Mouse (Mus musculus): ENCODE results near the gene Fam89b. TPM values are rescaled to one million over a fixed set of nuclear protein-coding genes. Genes with fewer than 3 reads are reported as not detected.

The Fam89b gene
- total RNA-seq, 1 experiment, result 16.4 TPM

- H3K36me3 ChIP-seq (ENCODE audit: control insufficient read depth, insufficient read depth, low read length, poor library complexity, severe bottlenecking), result peaks cover 3% of the 10 kb centered on the region; the same call in 1 of the 2 replicates
- no peaks in the 10 kb centered on the region for H3K9me3 ChIP-seq (ENCODE audit: control insufficient read depth, insufficient read depth, low read depth, low read length)
- peaks cover 2 to 7% of the 10 kb centered on the region in 2 experiments; a peak in 2 of 4 replicates for H3K4me1 ChIP-seq (ENCODE audit: control insufficient read depth in 2 of 2, insufficient read depth in 2 of 2, low read length in 2 of 2, poor library complexity in 1 of 2)
- DNase-seq (ENCODE audit: low read depth, low spot score), result no peak
- no peak overlapping the region for H3K9ac ChIP-seq (ENCODE audit: insufficient read depth, low read depth, low read length, poor library complexity, severe bottlenecking)
- no peak overlapping the region for H3K27ac ChIP-seq (ENCODE audit: insufficient read depth, low read depth, low read length, poor library complexity, severe bottlenecking)
- in situ Hi-C loops (cut with MboI; ENCODE audit: low sequenced_read_pairs in 2 of 2, unreplicated experiment in 2 of 2), result no loop called here
- no peak overlapping the region for H3K4me3 ChIP-seq (ENCODE audit: insufficient read depth in 1 of 2, low read depth in 1 of 2, low read length in 2 of 2, poor library complexity in 1 of 2, severe bottlenecking in 1 of 2)
- no peak for TF ChIP-seq ZNF384 (IDR thresholded peaks at IDR 0.05; ENCODE audit: low read depth, low read length)
- no peak for TF ChIP-seq CHD2 (IDR thresholded peaks at IDR 0.05; ENCODE audit: low read depth, low read length)
- no peak for TF ChIP-seq MAFK (IDR thresholded peaks at IDR 0.05; ENCODE audit: insufficient read depth, low read depth, low read length)
- TF ChIP-seq HCFC1 (IDR thresholded peaks at IDR 0.05; ENCODE audit: borderline replicate concordance, insufficient read depth, low read length), result no peak
- no peak for TF ChIP-seq ZC3H11A (IDR thresholded peaks at IDR 0.05; ENCODE audit: borderline replicate concordance, low read depth, low read length)
These were observed 12.5 kb downstream of the Fam89b start for GRCm38 (mm10) chr19:5716955-5717354.

- no peak for DNase-seq (ENCODE audit: low read depth, low spot score)
- in situ Hi-C loops (cut with MboI; ENCODE audit: low sequenced_read_pairs in 2 of 2, unreplicated experiment in 2 of 2), result no loop called here
- TF ChIP-seq MAFK (IDR thresholded peaks at IDR 0.05; ENCODE audit: insufficient read depth, low read depth, low read length) (no peak), CHD2 (IDR thresholded peaks at IDR 0.05; ENCODE audit: low read depth, low read length) (no peak), HCFC1 (IDR thresholded peaks at IDR 0.05; ENCODE audit: borderline replicate concordance, insufficient read depth, low read length) (no peak), ZC3H11A (IDR thresholded peaks at IDR 0.05; ENCODE audit: borderline replicate concordance, low read depth, low read length) (no peak), ZNF384 (IDR thresholded peaks at IDR 0.05; ENCODE audit: low read depth, low read length) (no peak)
- Histone ChIP-seq H3K4me3 (ENCODE audit: insufficient read depth in 1 of 2, low read depth in 1 of 2, low read length in 2 of 2, poor library complexity in 1 of 2, severe bottlenecking in 1 of 2) (peak overlapping the region; percentile 42 to 57; a peak in 3 of 4 replicates), H3K4me1 (ENCODE audit: control insufficient read depth in 2 of 2, insufficient read depth in 2 of 2, low read length in 2 of 2, poor library complexity in 1 of 2) (peaks cover 2 to 5% of the 10 kb centered on the region in 2 experiments; a peak in 2 of 4 replicates), H3K9ac (ENCODE audit: insufficient read depth, low read depth, low read length, poor library complexity, severe bottlenecking) (no peak overlapping the region), H3K9me3 (ENCODE audit: control insufficient read depth, insufficient read depth, low read depth, low read length) (no peaks in the 10 kb centered on the region), H3K27ac (ENCODE audit: insufficient read depth, low read depth, low read length, poor library complexity, severe bottlenecking) (no peak overlapping the region), H3K36me3 (ENCODE audit: control insufficient read depth, insufficient read depth, low read length, poor library complexity, severe bottlenecking) (no peaks in the 10 kb centered on the region; the same call in 1 of the 2 replicates)
These were observed 13.4 kb downstream of the Fam89b start for GRCm38 (mm10) chr19:5715793-5716688.

- no peaks in the 10 kb centered on the region for H3K9me3 ChIP-seq (ENCODE audit: control insufficient read depth, insufficient read depth, low read depth, low read length)
- H3K9ac ChIP-seq (ENCODE audit: insufficient read depth, low read depth, low read length, poor library complexity, severe bottlenecking), result no peak overlapping the region
- DNase-seq (ENCODE audit: low read depth, low spot score), result no peak
- no peak for TF ChIP-seq ZC3H11A (IDR thresholded peaks at IDR 0.05; ENCODE audit: borderline replicate concordance, low read depth, low read length)
- TF ChIP-seq ZNF384 (IDR thresholded peaks at IDR 0.05; ENCODE audit: low read depth, low read length), result no peak
- no peak for TF ChIP-seq CHD2 (IDR thresholded peaks at IDR 0.05; ENCODE audit: low read depth, low read length)
- no peak for TF ChIP-seq MAFK (IDR thresholded peaks at IDR 0.05; ENCODE audit: insufficient read depth, low read depth, low read length)
- no peak for TF ChIP-seq HCFC1 (IDR thresholded peaks at IDR 0.05; ENCODE audit: borderline replicate concordance, insufficient read depth, low read length)
- H3K4me3 ChIP-seq (ENCODE audit: insufficient read depth in 1 of 2, low read depth in 1 of 2, low read length in 2 of 2, poor library complexity in 1 of 2, severe bottlenecking in 1 of 2), result no peak overlapping the region
- H3K36me3 ChIP-seq (ENCODE audit: control insufficient read depth, insufficient read depth, low read length, poor library complexity, severe bottlenecking), result no peaks in the 10 kb centered on the region
- no peak overlapping the region for H3K27ac ChIP-seq (ENCODE audit: insufficient read depth, low read depth, low read length, poor library complexity, severe bottlenecking)
- peaks cover 2 to 3% of the 10 kb centered on the region in 2 experiments; a peak in 2 of 4 replicates for H3K4me1 ChIP-seq (ENCODE audit: control insufficient read depth in 2 of 2, insufficient read depth in 2 of 2, low read length in 2 of 2, poor library complexity in 1 of 2)
- in situ Hi-C loops (cut with MboI; ENCODE audit: low sequenced_read_pairs in 2 of 2, unreplicated experiment in 2 of 2), result no loop called here
These were observed 15.7 kb downstream of the Fam89b start for GRCm38 (mm10) chr19:5713730-5714129.

GRCm38 (mm10) chr19:5713255-5713654 lies 16.2 kb downstream of the Fam89b start:
- no peak for TF ChIP-seq ZNF384 (IDR thresholded peaks at IDR 0.05; ENCODE audit: low read depth, low read length)
- in situ Hi-C loops (cut with MboI; ENCODE audit: low sequenced_read_pairs in 2 of 2, unreplicated experiment in 2 of 2), result no loop called here
- Histone ChIP-seq H3K4me3 (ENCODE audit: insufficient read depth in 1 of 2, low read depth in 1 of 2, low read length in 2 of 2, poor library complexity in 1 of 2, severe bottlenecking in 1 of 2) (no peak overlapping the region), H3K27ac (ENCODE audit: insufficient read depth, low read depth, low read length, poor library complexity, severe bottlenecking) (no peak overlapping the region), H3K4me1 (ENCODE audit: control insufficient read depth in 2 of 2, insufficient read depth in 2 of 2, low read length in 2 of 2, poor library complexity in 1 of 2) (peaks cover 2 to 3% of the 10 kb centered on the region in 2 experiments; a peak in 2 of 4 replicates), H3K9me3 (ENCODE audit: control insufficient read depth, insufficient read depth, low read depth, low read length) (no peaks in the 10 kb centered on the region), H3K9ac (ENCODE audit: insufficient read depth, low read depth, low read length, poor library complexity, severe bottlenecking) (no peak overlapping the region), H3K36me3 (ENCODE audit: control insufficient read depth, insufficient read depth, low read length, poor library complexity, severe bottlenecking) (no peaks in the 10 kb centered on the region)
- no peak for DNase-seq (ENCODE audit: low read depth, low spot score)

All from ES-E14 (cell line).